In genomic region chr19:43613293-43614130, GRCm38 (mm10) we compare ENCODE assay signal across 16 mouse cellular contexts. TPM values are rescaled to one million over a fixed set of nuclear protein-coding genes. Genes with fewer than 3 reads are reported as not detected.
A peak's percentile ranks its signal among the peaks of the same experiment; 100 is the strongest.
DNase-seq lines count a peak whose midpoint lies in the region; ATAC-seq and TF ChIP-seq lines count a peak whose summit lies in the region.
"Had no signal": no experiment of that assay in that cellular context is flagged by ENCODE, and none has a peak within 500 bp of the region (broad histone marks: within the 10 kb centered on the region; RNA-seq: fewer than 3 reads in every experiment).

No protein-coding gene starts in this region.

- no peak overlapping the region for H3K4me2 ChIP-seq in limb, embryonic 11.5 days (ENCODE audit: low read depth, severe bottlenecking)

- peaks cover 50% of the 10 kb centered on the region for H3K27me3 ChIP-seq in spleen, adult 2 months (ENCODE audit: control insufficient read depth, insufficient read depth, low read length)
- peaks cover 93% of the 10 kb centered on the region for H3K27me3 ChIP-seq in limb, embryonic 11.5 days (ENCODE audit: control insufficient read depth, insufficient read depth, low read length)

- intact Hi-C loops in heart, postnatal 25 days (cut with DNase I): loop anchor here (5.0 kb wide), 1 partner anchor 41 kb away; no protein-coding TSS in a partner anchor

- 0 out of 2 replicates have a peak overlapping the region, but pooled peaks have one; percentile 51 for H3K27ac ChIP-seq in spleen, adult 2 months (ENCODE audit: insufficient read depth, low read length)
- H3K27ac ChIP-seq in limb, embryonic 11.5 days (replicated peaks; ENCODE audit: low read depth, low read length): no peak overlapping the region

- H3K9ac ChIP-seq in limb, embryonic 11.5 days (ENCODE audit: low read length): no peak overlapping the region

- TF ChIP-seq POLR2A in spleen, adult 2 months (IDR thresholded peaks at IDR 0.05; ENCODE audit: low read depth, low read length): no peak

- H3K9me3 ChIP-seq in limb, embryonic 11.5 days (ENCODE audit: control insufficient read depth, low read length): no peaks in the 10 kb centered on the region

- H3K36me3 ChIP-seq in spleen, adult 2 months (ENCODE audit: control insufficient read depth, insufficient read depth, low read length): no peaks in the 10 kb centered on the region
- H3K36me3 ChIP-seq in limb, embryonic 11.5 days (ENCODE audit: control insufficient read depth, insufficient read depth, low read length): no peaks in the 10 kb centered on the region

- peaks cover 17% of the 10 kb centered on the region for H3K4me1 ChIP-seq in spleen, adult 2 months (ENCODE audit: control insufficient read depth, insufficient read depth, insufficient read length)
- H3K4me1 ChIP-seq in limb, embryonic 11.5 days (ENCODE audit: control insufficient read depth, insufficient read depth, low read length): peaks cover 18% of the 10 kb centered on the region; the same call in 1 of the 2 replicates

- TF ChIP-seq CTCF in spleen, adult 2 months (IDR thresholded peaks at IDR 0.05; ENCODE audit: extremely low read depth, insufficient read depth, insufficient read length, insufficient replicate concordance): no peak

- peak overlapping the region; percentile 51 for H3K4me3 ChIP-seq in spleen, adult 2 months (ENCODE audit: extremely low read depth, insufficient read depth, insufficient read length)
- H3K4me3 ChIP-seq in limb, embryonic 11.5 days (ENCODE audit: low read depth, low read length): no peak overlapping the region

- no peak for ATAC-seq in limb, embryonic 11.5 days (ENCODE audit: insufficient number of reproducible peaks, low FRiP score, low TSS enrichment, low read depth)

- whole genome bisulfite sequencing in spleen, adult 2 months: 9% methylated on average over 26 of the region's 26 CpGs
- 1% methylated on average over 26 of the region's 26 CpGs for WGBS in limb, embryonic 11.5 days

- DNase-seq in heart, adult 11 months: peak; percentile 76
- no peak for DNase-seq in heart, postnatal 25 days (ENCODE audit: low spot score)
- no peak for DNase-seq in spleen, adult 2 months (ENCODE audit: low read depth in 1 of 2, low spot score in 2 of 2)
- DNase-seq in spleen, postnatal 4 days (ENCODE audit: low spot score in 2 of 2): no peak
- DNase-seq in limb, embryonic 11.5 days (ENCODE audit: low spot score): peak; percentile 60
- DNase-seq in thymus, postnatal 25 days: no peak
- no peak for DNase-seq in testis, postnatal 10 days (ENCODE audit: low spot score)
- DNase-seq in T-cell, adult 2 months (ENCODE audit: low spot score): no peak
- DNase-seq: adrenal gland, postnatal 14 days; gastrocnemius, postnatal 25 days; kidney, postnatal 25 days; lung, postnatal 14 days had no signal

RNA-seq across cellular contexts. Expression of gene Nkx2-3, which starts 1.4 kb away (rescaled TPM):
- total RNA-seq in heart, postnatal 25 days (2021): not detected
- polyA plus RNA-seq in spleen, adult 2 months (2012; rRNA removed): 7.4 and 11.6 TPM in 2 replicates
- polyA plus RNA-seq in limb, embryonic 11.5 days (2014; fragmentation: Nextera tagmentation; extraction: Ambion mirVana): not detected in 2 replicates
- total RNA-seq: adrenal gland, postnatal 14 days; gastrocnemius, postnatal 25 days; heart, postnatal 10 days; left cerebral cortex, postnatal 14 days had no signal
- polyA plus RNA-seq: cerebellum, adult 2 months; thymus, postnatal 0 days had no signal

Comparison
In these comparisons a context has a peak if more than half of its experiments do, and no peak if none do; other contexts are left out.
1. DNase-seq: peak in heart, adult 11 months (single experiment) and limb, embryonic 11.5 days (single experiment); none in heart, postnatal 25 days (single experiment), spleen, adult 2 months (0 of 2), spleen, postnatal 4 days (0 of 2), thymus, postnatal 25 days (single experiment), testis, postnatal 10 days (single experiment) and T-cell, adult 2 months (single experiment).